Mouse (Mus musculus) thymus, adult 2 months (tissue): ENCODE results near the gene Cbx4.

Experiments
- CTCF ChIP-seq: fragments of 200-500 bp; IDR thresholded peaks from 2 replicates; pipeline ENCODE4 v1.5.1; 2012; ENCODE audit warnings: mild to moderate bottlenecking, control low read depth, low read length, moderate library complexity, borderline replicate concordance; ENCODE audit not compliant: control insufficient read depth, poor library complexity, insufficient read depth; ENCODE audit errors: extremely low read depth
- POLR2A ChIP-seq: fragments of 200-500 bp; IDR thresholded peaks from 2 replicates; pipeline ENCODE4 v1.6.1; 2012; ENCODE audit warnings: mild to moderate bottlenecking, low read length, control low read depth, moderate library complexity; ENCODE audit not compliant: control insufficient read depth, poor library complexity, insufficient read depth; ENCODE audit errors: extremely low read depth

- TF ChIP-seq CTCF (no peak), POLR2A (no peak)
Measured at GRCm38 (mm10) chr11:119128668-119129280, 42.8 kb upstream of the Cbx4 start.
